Mouse (Mus musculus) gastrocnemius, adult 8-10 months (tissue): ENCODE data around the gene Gm2004. TPM values are rescaled to one million over a fixed set of nuclear protein-coding genes. Genes with fewer than 3 reads are reported as not detected.
"Not testable (repeated sequence)": the region's sequence is repeated elsewhere in the genome, so short reads cannot be mapped to it uniquely, and the experiment has no call there.

Experiments used
- DNase-seq, 2 experiments: peaks; one replicate each; pipeline ENCODE4 v3.0.0; 2022; ENCODE audit warnings: low spot score in 2 of 2
- total RNA-seq, 4 experiments: library from RNA; stranded (reverse); gene quantifications; 2 replicates each; pipeline ENCODE4 v1.2.4; 2022

The Gm2004 gene
- 1 to 10 TPM in 1 of 4 experiments, under 1 TPM in 1, not detected in 2; 0.70 to 8.0 TPM for total RNA-seq

DNA sequence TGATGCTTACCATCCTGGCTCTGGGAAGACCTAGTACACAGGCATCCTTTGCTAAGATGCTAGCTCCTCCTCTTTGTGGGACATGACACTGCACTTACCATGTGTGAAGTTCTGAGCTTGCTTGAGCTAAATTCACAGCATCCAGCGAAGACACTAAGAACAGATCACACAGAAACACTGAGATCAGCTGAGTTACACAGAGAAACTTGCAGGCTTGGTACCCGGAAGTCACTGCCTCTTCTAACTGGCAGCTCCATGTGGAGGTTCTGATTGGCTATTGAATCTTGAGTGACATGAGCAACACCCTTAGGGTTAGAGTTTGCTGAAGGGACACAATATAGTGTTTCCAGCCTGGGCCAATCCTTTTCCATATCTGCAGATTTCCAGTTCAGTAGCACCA lies at the start of gene Gm2004:
Gene Gm2004, minus strand, starts transcription at position 101 of the 400 bp plus-strand sequence.
- not testable (repeated sequence) for DNase-seq

Other genes with a start within 250 kb of the Gm2004 start
- gene Zfp966, start 218.7 kb downstream of the Gm2004 start, total RNA-seq, result 1 to 10 TPM; 5.4 to 6.6 (median 5.6) TPM
- 10 to 100 TPM; 19.9 to 27.3 (median 21.7) TPM for gene Gm2026, start 184.5 kb downstream of the Gm2004 start, total RNA-seq
- 1 to 10 TPM; 1.4 to 4.1 (median 3.1) TPM for gene 2210418O10Rik, start 76.7 kb upstream of the Gm2004 start, total RNA-seq
- gene Gm11009, start 169.7 kb upstream of the Gm2004 start, total RNA-seq, result not detected